Mouse (Mus musculus) intestine, embryonic 15.5 days (tissue): ENCODE measurements at regions not wholly inside any gene's neighbourhood (a gene's known extent, or its start where the extent isn't known, plus 50 kb on each side); places are given as distances from the start of the nearest gene placed in this dataset.

Experiments
- ATAC-seq: fragments of 200-750 bp; cut with Nextera tagmentation; 2 replicates; pipeline ENCODE4 v1.8.0; 2017; ENCODE audit warnings: moderate TSS enrichment, moderate library complexity
- H3K27ac ChIP-seq: fragments of 300-500 bp; sonication (generic); 2 replicates; pipeline ENCODE4 v1.5.1; 2015; ENCODE audit warnings: mild to moderate bottlenecking, inconsistent platforms
- H3K27me3 ChIP-seq: fragments of 300-500 bp; sonication (generic); replicated peaks from 2 replicates; pipeline ENCODE4 v1.6.1; 2015; ENCODE audit warnings: inconsistent platforms
- H3K36me3 ChIP-seq: fragments of 300-500 bp; sonication (generic); 2 replicates; pipeline ENCODE4 v1.6.1; 2015; ENCODE audit warnings: inconsistent platforms
- H3K4me1 ChIP-seq: fragments of 300-500 bp; sonication (generic); replicated peaks from 2 replicates; pipeline ENCODE4 v1.6.1; 2015; ENCODE audit warnings: inconsistent platforms
- H3K4me2 ChIP-seq: fragments of 300-500 bp; sonication (generic); replicated peaks from 2 replicates; pipeline ENCODE4 v1.6.1; 2015; ENCODE audit warnings: mild to moderate bottlenecking, inconsistent platforms
- H3K4me3 ChIP-seq: fragments of 300-500 bp; sonication (generic); replicated peaks from 2 replicates; pipeline ENCODE4 v1.5.1; 2015; ENCODE audit warnings: inconsistent platforms
- H3K9ac ChIP-seq: fragments of 300-500 bp; sonication (generic); 2 replicates; pipeline ENCODE4 v1.6.1; 2015; ENCODE audit warnings: inconsistent platforms
- H3K9me3 ChIP-seq: fragments of 300-500 bp; sonication (generic); 2 replicates; pipeline ENCODE4 v1.6.1; 2016; ENCODE audit warnings: inconsistent platforms
- whole genome bisulfite sequencing: fragments of 180-500 bp; shearing (Covaris S2); methylation state at CpG from one replicate; pipeline ENCODE4 v1.1.7; 2015; 5-methylcytosine and 5-hydroxymethylcytosine counted together

GRCm38 (mm10) chr5:50343681-50344080, 284.9 kb upstream of the Adgra3 start:
- no peaks in the 10 kb centered on the region for H3K27me3 ChIP-seq
- H3K9me3 ChIP-seq = no peaks in the 10 kb centered on the region
- ATAC-seq = no peak
- no peak overlapping the region for H3K4me3 ChIP-seq
- H3K27ac ChIP-seq = no peak overlapping the region
- no peaks in the 10 kb centered on the region for H3K4me1 ChIP-seq
- no peak overlapping the region for H3K4me2 ChIP-seq
- WGBS = 66% methylated on average over 2 of the region's 2 CpGs
- H3K9ac ChIP-seq = no peak overlapping the region
- no peaks in the 10 kb centered on the region for H3K36me3 ChIP-seq

GRCm38 (mm10) chr5:50309491-50309890, 250.7 kb upstream of the Adgra3 start:
- Histone ChIP-seq H3K4me3 (no peak overlapping the region), H3K4me1 (no peaks in the 10 kb centered on the region), H3K27ac (no peak overlapping the region), H3K27me3 (no peaks in the 10 kb centered on the region), H3K36me3 (no peaks in the 10 kb centered on the region), H3K9ac (no peak overlapping the region), H3K9me3 (no peaks in the 10 kb centered on the region), H3K4me2 (no peak overlapping the region)
- WGBS = 56% methylated on average over 1 of the region's 1 CpGs
- no peak for ATAC-seq

GRCm38 (mm10) chr5:50303859-50304480, 245.2 kb upstream of the Adgra3 start:
- WGBS = 70% methylated on average over 1 of the region's 1 CpGs
- no peaks in the 10 kb centered on the region for H3K4me1 ChIP-seq
- H3K9me3 ChIP-seq = no peaks in the 10 kb centered on the region
- no peak for ATAC-seq
- H3K36me3 ChIP-seq = no peaks in the 10 kb centered on the region
- no peak overlapping the region for H3K9ac ChIP-seq
- no peak overlapping the region for H3K27ac ChIP-seq
- no peak overlapping the region for H3K4me3 ChIP-seq
- H3K4me2 ChIP-seq = no peak overlapping the region
- no peaks in the 10 kb centered on the region for H3K27me3 ChIP-seq

DNA sequence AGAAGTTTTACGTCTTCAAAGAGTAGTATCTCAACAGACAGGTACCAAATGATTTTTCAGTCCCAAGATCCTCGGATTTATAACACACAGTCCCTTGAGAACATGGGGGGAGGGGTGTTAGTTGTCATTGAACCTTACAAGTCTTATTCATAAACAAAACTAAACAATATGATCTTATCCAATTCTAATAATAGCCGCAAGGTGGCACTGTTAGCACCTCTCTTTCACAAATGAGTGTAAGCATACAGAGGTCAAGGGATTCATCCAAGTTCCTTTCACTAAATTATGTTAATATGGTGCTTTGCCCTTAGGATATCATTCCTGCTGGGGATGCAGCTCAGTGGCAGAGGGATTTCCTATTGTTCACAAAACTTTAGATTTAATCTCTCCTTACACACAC, 235.0 kb upstream of the Adgra3 start:
- Histone ChIP-seq H3K27me3 (no peaks in the 10 kb centered on the region), H3K4me2 (no peak overlapping the region), H3K9me3 (no peaks in the 10 kb centered on the region), H3K36me3 (no peaks in the 10 kb centered on the region), H3K9ac (no peak overlapping the region), H3K27ac (no peak overlapping the region), H3K4me1 (no peaks in the 10 kb centered on the region), H3K4me3 (no peak overlapping the region)
- 61% methylated on average over 3 of the region's 3 CpGs for WGBS
- ATAC-seq = no peak

DNA sequence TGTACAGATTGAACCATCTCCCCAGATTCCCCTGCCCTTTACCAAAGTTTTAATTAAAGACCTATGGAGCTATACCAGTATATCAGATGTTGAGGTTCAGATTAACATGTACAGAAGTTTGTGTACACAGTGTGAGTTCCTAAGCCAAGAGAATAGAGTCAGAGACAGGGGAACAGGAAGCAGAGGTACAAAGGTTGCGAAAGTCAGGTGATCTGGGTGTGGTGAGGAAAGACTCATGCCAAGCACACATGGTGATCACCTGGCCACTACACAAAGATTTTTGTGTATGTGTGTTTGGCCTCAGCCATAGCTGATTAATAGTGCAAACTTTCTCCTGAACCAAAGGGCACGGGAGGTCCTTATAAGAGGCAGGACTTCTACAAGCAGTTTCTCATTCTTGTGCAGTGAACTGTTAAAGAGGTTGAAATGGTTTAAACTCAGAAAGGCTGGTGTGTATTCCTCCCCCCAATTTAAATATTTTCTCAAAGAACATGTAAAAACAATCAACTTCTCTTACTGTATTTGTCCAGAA, 232.1 kb upstream of the Adgra3 start:
- no peak for ATAC-seq
- Histone ChIP-seq H3K27ac (no peak overlapping the region), H3K4me2 (no peak overlapping the region), H3K36me3 (no peaks in the 10 kb centered on the region), H3K9ac (no peak overlapping the region), H3K9me3 (no peaks in the 10 kb centered on the region), H3K4me1 (no peaks in the 10 kb centered on the region), H3K4me3 (no peak overlapping the region), H3K27me3 (no peaks in the 10 kb centered on the region)
- WGBS = 77% methylated on average over 2 of the region's 2 CpGs

DNA sequence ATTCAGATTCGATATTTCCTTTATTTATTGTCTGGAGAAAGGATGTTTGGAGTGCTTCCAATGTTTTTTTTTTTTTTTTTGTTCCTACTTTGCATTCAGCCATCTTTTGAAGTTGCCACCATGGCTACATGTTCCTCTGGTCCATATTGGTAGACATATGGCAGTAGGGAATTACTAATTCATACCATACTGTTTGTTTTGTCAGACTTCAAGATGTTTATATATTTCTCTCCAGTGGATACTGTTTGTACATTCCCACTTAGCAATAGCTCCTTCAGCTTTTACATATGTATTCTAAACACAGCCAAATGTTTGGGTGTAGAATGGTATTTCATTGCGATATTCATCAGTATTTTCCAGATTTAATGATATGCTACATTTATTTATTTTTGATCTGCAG, 201.6 kb upstream of the Adgra3 start:
- Histone ChIP-seq H3K27me3 (no peaks in the 10 kb centered on the region), H3K4me1 (no peaks in the 10 kb centered on the region), H3K9ac (no peak overlapping the region), H3K27ac (no peak overlapping the region), H3K36me3 (no peaks in the 10 kb centered on the region), H3K9me3 (no peaks in the 10 kb centered on the region), H3K4me3 (no peak overlapping the region), H3K4me2 (no peak overlapping the region)
- WGBS = 67% methylated on average over 2 of the region's 2 CpGs
- no peak for ATAC-seq

DNA sequence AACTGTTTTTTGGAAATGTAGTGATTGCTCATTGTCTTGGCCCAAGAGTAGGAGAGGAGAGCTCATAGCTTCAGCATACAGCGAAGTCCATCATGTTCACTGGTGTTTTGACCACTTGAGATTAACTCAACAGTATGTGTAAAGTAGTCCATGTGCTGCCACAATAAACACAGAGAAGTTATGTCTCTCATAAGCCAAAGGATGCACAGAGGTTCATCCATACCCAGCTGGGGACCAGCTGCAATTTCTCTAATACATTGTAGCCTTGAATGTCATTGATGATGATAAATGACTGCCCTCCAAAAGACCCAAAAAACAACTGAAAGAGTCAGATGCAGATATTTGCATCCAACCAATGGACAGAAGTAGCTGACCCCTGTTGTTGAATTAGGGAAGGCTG, 199.2 kb upstream of the Adgra3 start:
- H3K4me1 ChIP-seq = no peaks in the 10 kb centered on the region
- H3K4me2 ChIP-seq = no peak overlapping the region
- peak; percentile 23; the same call in 1 of the 2 replicates for ATAC-seq
- WGBS = 74% methylated on average over 1 of the region's 1 CpGs
- H3K9me3 ChIP-seq = no peaks in the 10 kb centered on the region
- no peaks in the 10 kb centered on the region for H3K27me3 ChIP-seq
- no peak overlapping the region for H3K9ac ChIP-seq
- no peak overlapping the region for H3K4me3 ChIP-seq
- no peak overlapping the region for H3K27ac ChIP-seq
- H3K36me3 ChIP-seq = no peaks in the 10 kb centered on the region

DNA sequence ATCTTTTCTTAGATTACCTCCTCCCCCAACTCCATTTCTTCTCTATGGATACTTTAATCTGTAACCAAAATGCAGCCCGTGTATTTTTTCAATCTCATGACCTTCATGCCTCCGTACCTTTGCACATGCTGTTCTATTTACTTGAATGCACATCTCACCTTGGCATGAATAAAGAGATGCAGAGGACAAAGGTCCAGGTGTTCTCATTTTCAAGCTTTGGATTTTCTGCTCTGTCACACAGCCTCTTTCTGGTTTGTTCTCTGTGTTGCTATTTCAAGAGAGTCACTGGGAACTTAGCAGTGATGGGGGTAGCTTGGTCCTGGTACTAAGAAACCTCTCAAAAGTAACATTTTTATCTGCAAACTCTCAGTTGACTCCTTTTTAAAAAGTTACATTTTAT, 175.3 kb upstream of the Adgra3 start:
- 87% methylated on average over 2 of the region's 2 CpGs for WGBS
- H3K27ac ChIP-seq = no peak overlapping the region

DNA sequence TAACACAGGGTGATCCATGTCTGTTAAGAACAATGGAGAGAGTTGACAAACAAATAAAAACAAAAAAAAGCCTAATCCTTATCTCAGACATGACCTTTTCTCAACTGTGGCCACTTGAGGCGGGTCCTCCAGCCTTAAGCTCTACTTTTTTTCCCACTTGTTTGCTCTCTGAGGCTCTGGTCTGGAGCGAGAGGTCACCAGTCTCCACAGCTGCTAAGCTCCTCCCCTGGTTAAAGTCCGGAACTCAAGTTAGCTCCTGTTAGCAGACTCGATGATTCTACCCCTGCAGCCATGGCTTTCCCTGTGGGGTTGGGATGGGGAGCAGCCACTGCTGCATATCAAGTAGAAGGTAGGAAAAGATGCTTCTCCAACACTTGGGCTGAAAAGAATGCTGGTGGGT, 158.2 kb upstream of the Adgra3 start:
- Histone ChIP-seq H3K4me3 (no peak overlapping the region), H3K27me3 (no peaks in the 10 kb centered on the region), H3K4me1 (0 out of 2 replicates have a peak, but pooled peaks cover 3% of the 10 kb centered on the region), H3K27ac (no peak overlapping the region), H3K9ac (no peak overlapping the region), H3K36me3 (no peaks in the 10 kb centered on the region), H3K4me2 (no peak overlapping the region), H3K9me3 (no peaks in the 10 kb centered on the region)
- 33% methylated on average over 4 of the region's 4 CpGs for WGBS
- peak; percentile 85 for ATAC-seq

More for the DNA sequence above, 175.3 kb upstream of the Adgra3 start:
- H3K4me3 ChIP-seq = no peak overlapping the region
- H3K4me2 ChIP-seq = no peak overlapping the region
- H3K4me1 ChIP-seq = no peaks in the 10 kb centered on the region
- H3K9me3 ChIP-seq = no peaks in the 10 kb centered on the region
- H3K27me3 ChIP-seq = no peaks in the 10 kb centered on the region
- H3K9ac ChIP-seq = no peak overlapping the region
- no peaks in the 10 kb centered on the region for H3K36me3 ChIP-seq
- ATAC-seq = no peak

- ATAC-seq = no peak; the same call in 1 of the 2 replicates
- no peaks in the 10 kb centered on the region for H3K9me3 ChIP-seq
- WGBS = 32% methylated on average over 5 of the region's 5 CpGs
Observed at GRCm38 (mm10) chr5:50215960-50216359, 157.2 kb upstream of the Adgra3 start.

GRCm38 (mm10) chr5:50202307-50203010, 143.7 kb upstream of the Adgra3 start:
- H3K9me3 ChIP-seq = no peaks in the 10 kb centered on the region
- H3K4me2 ChIP-seq = no peak overlapping the region
- H3K9ac ChIP-seq = no peak overlapping the region
- H3K27ac ChIP-seq = peak overlapping the region; percentile 5
- peak; percentile 39; the same call in 1 of the 2 replicates for ATAC-seq
- no peaks in the 10 kb centered on the region for H3K36me3 ChIP-seq
- no peaks in the 10 kb centered on the region for H3K27me3 ChIP-seq
- 0 out of 2 replicates have a peak, but pooled peaks cover 3% of the 10 kb centered on the region for H3K4me1 ChIP-seq
- no peak overlapping the region for H3K4me3 ChIP-seq
- 43% methylated on average over 7 of the region's 7 CpGs for WGBS

More at GRCm38 (mm10) chr5:50215960-50216359, 157.2 kb upstream of the Adgra3 start:
- H3K9ac ChIP-seq = no peak overlapping the region
- no peak overlapping the region for H3K27ac ChIP-seq
- 0 out of 2 replicates have a peak, but pooled peaks cover 3% of the 10 kb centered on the region for H3K4me1 ChIP-seq
- no peaks in the 10 kb centered on the region for H3K36me3 ChIP-seq
- H3K4me3 ChIP-seq = no peak overlapping the region
- no peak overlapping the region for H3K4me2 ChIP-seq
- no peaks in the 10 kb centered on the region for H3K27me3 ChIP-seq

- no peak overlapping the region for H3K9ac ChIP-seq
- no peaks in the 10 kb centered on the region for H3K9me3 ChIP-seq
- no peaks in the 10 kb centered on the region for H3K4me1 ChIP-seq
- no peaks in the 10 kb centered on the region for H3K27me3 ChIP-seq
- no peak overlapping the region for H3K27ac ChIP-seq
- no peak overlapping the region for H3K4me2 ChIP-seq
- 75% methylated on average over 3 of the region's 3 CpGs for WGBS
- no peak for ATAC-seq
- H3K4me3 ChIP-seq = no peak overlapping the region
- no peaks in the 10 kb centered on the region for H3K36me3 ChIP-seq
Observed at GRCm38 (mm10) chr5:50196423-50196822, 137.6 kb upstream of the Adgra3 start.

DNA sequence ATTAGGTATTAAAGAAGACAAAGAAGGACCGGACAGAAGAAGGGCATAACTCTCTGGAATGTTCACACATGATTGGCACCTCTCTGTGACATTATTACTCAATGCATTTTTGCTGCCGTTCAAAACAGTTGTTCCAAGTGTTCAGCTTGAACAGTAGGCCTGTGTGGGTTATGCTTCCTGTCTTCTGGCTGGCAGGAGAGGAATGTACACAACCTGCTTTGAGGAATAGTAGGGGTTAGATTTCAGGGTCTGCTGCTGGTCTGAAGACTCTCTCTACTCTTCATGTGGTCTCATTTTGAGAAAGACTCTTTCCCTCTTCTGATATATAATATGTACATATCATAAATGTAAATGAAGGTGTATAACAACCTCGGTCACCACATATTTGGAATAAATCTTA, 137.2 kb upstream of the Adgra3 start:
- Histone ChIP-seq H3K36me3 (no peaks in the 10 kb centered on the region), H3K9me3 (no peaks in the 10 kb centered on the region), H3K4me1 (no peaks in the 10 kb centered on the region), H3K27ac (no peak overlapping the region), H3K4me3 (no peak overlapping the region), H3K9ac (no peak overlapping the region), H3K27me3 (no peaks in the 10 kb centered on the region), H3K4me2 (no peak overlapping the region)
- 60% methylated on average over 3 of the region's 3 CpGs for WGBS
- no peak for ATAC-seq
